Mouse (Mus musculus): ENCODE measurements around the gene Itpripl2. TPM values are rescaled to one million over a fixed set of nuclear protein-coding genes. Genes with fewer than 3 reads are reported as not detected.

Gene Itpripl2
- total RNA-seq (2023), result 0.95 TPM

DNA sequence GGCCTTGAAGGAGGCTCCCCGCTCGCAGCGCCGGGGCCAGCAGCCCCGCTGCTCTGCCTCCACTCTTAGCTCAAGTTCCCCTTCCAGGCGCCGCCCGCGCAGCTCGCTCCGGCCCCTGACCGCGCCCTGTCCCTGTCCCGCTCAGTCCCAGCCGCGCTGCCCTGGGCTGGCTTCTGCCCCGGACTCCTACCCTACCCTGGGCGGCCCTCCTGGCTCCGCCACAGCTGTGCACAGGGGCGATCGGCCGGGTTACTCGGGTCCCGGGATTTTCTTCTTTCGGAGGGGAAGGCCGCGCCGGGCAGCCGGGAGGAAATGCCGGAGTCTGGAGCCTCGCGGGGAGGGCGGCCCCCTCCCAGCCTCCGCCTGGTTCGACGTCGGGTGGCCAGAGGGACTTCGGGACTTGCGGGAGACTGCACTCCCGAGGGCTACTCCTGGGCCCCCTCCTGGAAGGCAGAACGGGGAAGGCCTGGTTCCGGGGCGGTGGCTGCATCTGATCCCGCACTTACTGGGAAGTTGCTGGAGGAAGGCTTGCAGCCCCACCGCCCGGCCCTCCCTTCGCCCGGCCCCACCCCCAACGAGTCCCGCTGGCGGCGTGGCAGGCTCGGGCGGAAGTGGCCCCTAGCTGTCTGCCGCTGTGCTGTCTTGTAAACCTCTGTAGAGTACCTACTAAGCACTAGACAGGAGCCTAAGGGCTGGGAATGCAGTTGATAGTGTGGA, at the start of gene Itpripl2:
Gene Itpripl2 (minus strand): TSS at position 545 of the 717 bp plus-strand sequence.

DNA sequence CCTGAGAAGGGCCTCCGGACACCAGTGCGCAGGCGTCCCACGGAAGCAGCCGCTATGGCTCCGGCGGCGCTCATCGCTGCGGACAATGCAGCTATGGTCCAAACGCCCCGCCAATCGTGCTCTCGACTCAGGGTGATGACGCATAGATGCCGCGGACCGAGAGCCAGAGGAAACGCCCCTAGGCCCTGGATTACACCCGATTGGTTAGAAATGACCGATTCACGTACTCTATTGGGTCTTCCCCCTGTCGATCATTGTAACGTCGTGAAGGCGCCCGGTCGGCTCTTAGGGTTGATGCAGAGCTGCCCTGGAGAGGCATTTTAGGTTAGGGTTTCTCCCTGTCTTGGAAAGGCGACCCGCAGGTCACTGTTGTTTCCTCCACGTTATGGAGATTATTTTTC, 41.4 kb upstream of the Itpripl2 start, which contains the start of gene Coq7:
Gene Coq7 (minus strand): TSS at position 179 of the 401 bp plus-strand sequence.

DNA sequence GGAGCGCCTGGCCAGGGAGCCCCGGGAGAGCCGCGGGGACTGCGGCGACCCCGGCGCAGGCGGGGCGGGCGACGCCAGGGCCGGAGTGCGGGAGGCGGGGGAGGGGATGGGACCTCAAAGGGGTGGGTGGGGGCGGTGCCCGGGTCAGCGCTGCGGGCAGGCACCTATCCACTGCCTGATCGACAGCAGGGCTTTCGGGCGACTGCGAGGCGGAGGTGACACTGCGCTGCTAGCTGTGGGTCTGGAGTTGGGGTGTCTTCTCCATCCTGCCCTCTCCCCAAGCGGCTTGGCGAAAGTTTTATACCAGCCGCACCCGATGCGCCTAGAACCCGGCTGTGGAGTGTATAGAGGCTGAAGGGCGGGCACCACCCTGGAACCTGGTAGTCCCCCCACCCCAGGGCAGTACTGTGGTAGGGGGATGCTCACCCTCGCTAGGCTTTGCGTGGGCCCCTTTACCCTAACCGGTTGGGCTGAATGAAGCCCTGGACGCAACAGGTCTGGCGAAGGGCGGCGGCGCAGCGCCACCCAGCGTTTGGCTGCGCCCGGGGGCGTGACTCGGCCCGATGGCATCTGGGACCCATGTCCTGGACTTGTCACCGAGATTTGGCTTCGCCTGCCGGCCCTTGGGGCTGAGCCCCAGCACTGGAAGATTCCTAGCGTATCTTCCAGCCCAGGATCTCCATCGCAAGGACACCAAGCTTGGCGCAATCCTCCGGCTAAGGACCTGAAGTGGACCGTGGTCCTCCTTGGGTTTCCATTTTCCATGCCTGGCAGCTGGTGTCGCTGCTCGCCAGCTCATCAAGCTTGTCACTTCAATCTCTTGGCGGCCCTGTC, 43.4 kb downstream of the Itpripl2 start, which contains the start of gene Syt17:
Gene Syt17 (minus strand): TSS at position 89 of the 834 bp plus-strand sequence.

Other genes with a start within 250 kb of the Itpripl2 start
- gene Smg1, start 248.3 kb downstream of the Itpripl2 start, total RNA-seq (2023), result 212 TPM
- not detected for gene Syt17, start 43.8 kb downstream of the Itpripl2 start, total RNA-seq (2023)
- gene Coq7, start 41.4 kb upstream of the Itpripl2 start, total RNA-seq (2023), result 10.3 TPM
- gene Tmc7, start 92.8 kb upstream of the Itpripl2 start, total RNA-seq (2023), result 0.35 TPM
- not detected for gene Tmc5, start 105.3 kb upstream of the Itpripl2 start, total RNA-seq (2023)
- 32.2 TPM for gene Gde1, start 213.8 kb upstream of the Itpripl2 start, total RNA-seq (2023)
- gene Ccp110, start 220.6 kb upstream of the Itpripl2 start, total RNA-seq (2023), result 7.5 TPM
- gene Vps35l, start 248.3 kb upstream of the Itpripl2 start, total RNA-seq (2023), result 66.6 TPM

All from CD4-positive naive resting alpha-beta T cell, adult 57 days (primary cell).